Mouse (Mus musculus) spleen, postnatal 4 days (tissue): Measurements from ENCODE around the gene Anxa4.

Experiments used
- DNase-seq, 2 experiments: peaks; one replicate each; pipeline ENCODE4 v3.0.0; 2022; ENCODE audit warnings: low spot score in 2 of 2

Anxa4 gene

DNA sequence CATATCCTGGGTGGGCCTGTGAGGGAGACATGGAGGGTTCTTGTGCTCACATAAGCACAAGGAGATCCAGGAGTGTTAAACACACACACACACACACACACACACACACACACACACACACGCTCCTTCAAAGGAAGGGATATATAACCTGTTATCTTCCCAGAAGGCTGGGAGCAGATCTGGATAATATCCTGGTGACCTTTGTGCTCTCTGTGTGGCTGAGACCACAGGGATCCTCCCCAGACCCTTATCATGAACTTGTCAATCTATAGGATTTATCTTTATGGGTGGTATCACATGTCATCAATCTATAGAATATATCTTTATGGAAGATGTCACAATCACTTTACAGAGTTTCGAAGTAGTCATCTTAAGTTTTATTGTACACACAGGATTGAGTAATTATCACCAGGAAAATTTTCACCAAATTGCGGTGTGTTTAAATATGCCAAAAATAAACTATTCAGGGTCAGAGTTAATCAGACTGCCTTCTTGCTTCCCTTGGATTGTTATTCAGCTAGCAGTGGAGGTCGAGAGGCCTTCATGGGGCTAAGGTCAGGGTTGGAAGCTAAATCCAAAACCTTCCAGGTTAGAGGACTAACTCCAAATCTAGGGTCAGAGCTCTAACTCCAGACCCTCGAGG lies 40.4 kb downstream of the Anxa4 start:
- DNase-seq: no peak

DNA sequence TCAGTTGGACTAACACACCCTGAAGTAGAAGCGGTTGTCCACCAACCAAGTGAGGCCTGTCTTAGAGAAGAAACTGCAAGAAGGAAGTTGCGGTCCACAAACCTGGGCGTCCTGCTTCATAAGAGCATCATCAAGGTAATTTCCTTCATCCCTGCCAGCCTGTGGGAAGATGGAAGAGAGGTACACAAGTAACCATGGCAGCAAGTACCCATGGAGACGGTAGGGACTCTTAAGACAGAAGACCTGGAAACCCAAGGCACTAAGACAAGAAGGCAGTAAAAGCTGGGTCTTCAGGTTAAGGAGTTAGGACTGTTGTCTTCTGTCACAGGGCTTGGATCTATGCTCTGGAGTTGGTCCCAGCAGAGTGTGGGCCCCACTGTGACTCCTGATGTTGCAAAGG lies 42.4 kb downstream of the Anxa4 start:
- DNase-seq: no peak

DNA sequence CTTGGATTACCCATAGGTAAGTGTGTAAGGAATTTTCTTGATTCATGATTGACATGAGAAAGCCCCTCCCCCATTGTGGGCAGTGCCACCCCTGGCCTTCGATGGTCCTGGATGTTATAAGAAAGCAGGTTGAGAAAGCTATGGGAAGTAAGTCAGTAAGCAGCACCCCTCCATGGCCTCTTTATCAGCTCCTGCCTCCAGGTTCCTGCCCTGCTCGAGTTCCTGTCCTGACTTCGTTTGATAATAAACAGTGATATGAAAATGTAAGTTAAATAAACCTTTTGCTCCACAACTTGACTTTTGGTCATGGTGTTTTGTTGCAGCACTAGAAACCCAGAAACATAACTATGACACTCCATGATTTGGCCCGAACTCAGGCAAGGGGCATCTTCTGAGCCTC lies 43.6 kb downstream of the Anxa4 start:
- DNase-seq: no peak

DNA sequence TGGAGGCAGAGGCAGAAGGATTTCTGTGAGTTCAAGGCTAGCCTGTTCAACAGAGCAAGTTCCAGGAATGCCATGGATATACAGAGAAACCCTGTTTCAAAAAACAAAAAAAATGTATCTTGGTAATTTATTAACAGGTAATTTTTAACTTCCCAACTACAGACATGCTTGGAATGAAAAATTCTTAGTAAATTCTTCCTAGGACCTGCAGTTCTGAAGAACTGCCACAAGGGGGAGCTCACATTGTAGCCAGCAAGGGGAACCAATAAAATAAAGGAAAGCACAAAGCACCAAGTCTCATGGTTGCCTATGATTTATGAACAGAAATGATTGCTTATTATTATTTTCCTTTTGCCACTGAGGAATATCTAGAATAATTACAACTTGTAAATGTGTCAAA lies 46.2 kb downstream of the Anxa4 start:
- DNase-seq: peak in 1 of 2 experiments; percentile 27

DNA sequence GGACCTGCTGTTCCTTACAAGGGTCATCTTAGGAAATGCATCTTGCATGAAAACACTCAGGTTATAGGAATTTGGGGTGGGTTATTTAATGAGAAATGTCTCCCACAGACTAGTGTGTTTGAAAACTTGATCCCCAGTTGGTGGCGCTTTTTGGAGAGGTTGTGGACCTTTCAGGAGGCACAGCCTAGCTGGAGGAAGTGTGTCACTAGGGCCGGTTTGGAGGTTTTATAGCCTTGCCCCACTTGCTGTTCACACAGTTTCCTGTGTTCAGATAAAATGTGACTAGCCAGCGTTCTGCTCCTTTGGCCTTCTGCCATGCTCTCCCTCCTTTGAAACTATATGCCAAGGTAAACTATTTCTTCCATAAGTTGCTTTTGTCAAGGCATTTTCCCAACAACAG lies 52.7 kb downstream of the Anxa4 start:
- no peak for DNase-seq

DNA sequence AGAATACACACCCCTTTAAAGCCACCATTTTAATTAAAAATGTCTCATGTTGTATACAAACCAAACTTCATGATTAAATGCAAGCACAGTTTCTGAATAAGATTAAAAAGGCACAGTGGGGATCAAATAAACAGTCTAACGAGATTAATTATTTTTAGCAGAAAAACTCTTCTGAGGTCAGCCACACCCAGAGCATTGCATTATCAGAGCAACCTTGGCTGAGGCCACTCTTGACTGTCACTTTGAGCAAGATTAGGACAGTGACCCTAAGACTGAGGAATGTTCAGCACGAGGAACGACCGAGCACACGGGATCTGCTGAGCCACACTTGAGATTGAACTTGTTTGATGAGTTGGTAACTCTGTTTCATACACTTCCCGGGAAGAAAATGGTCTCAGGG lies 56.6 kb downstream of the Anxa4 start:
- no peak for DNase-seq

DNA sequence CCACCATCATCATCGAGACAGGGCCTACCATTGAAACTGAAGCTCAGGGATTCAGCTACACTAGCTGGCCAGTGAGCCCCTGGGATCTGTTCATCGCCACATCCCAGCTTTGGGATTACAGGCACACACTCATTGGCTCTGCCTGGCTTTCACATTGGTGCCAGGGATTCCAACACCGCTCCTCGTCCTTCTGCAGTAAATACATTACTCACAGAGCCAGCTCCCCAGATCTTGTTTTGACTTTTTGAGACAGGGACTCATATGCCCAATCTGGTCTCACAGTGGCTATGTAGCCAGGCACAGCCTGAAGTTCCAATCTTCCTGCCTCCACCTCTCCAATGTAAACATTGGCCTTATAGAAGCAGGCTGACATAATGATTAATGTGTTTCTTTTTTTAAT lies 57.1 kb downstream of the Anxa4 start:
- DNase-seq: no peak

DNA sequence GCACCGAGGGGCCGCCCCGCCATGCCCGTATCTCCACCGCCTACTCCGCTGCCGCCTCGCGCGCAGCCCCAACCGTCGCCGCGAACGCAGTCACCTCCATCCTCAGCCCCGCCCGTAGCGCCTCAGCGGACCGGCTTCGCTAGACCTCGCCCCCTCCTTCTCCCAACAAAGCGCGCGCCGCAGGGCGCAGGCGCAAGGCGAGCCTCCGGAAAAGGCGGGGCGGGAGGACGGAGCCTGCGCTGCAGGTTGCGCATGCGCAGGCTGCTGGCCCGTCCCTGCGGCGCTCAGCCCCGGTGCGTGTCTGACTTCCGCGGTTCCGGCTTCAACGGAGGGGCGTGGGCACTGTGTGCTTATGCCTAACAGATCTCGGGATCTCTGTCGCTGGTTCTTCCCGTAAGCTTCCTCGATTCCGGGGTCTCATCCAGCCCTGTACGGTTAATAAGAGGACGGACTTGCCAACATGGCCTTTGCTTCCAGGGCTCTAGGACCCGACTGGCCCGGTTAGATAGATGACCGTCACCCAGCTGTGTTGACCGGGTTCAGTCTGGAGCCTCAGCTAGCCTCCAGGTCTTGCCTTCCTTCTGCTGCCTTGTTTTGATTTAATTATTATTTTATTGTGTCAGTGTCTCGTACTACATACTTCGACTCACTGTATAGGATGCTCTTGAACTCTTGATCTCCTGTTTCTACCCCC lies 60.1 kb downstream of the Anxa4 start, which contains the start of gene Gmcl1:
Gmcl1 (minus strand) TSS at position 201 of the 694 bp plus-strand sequence.
- DNase-seq: peak; percentile 95 to 98

DNA sequence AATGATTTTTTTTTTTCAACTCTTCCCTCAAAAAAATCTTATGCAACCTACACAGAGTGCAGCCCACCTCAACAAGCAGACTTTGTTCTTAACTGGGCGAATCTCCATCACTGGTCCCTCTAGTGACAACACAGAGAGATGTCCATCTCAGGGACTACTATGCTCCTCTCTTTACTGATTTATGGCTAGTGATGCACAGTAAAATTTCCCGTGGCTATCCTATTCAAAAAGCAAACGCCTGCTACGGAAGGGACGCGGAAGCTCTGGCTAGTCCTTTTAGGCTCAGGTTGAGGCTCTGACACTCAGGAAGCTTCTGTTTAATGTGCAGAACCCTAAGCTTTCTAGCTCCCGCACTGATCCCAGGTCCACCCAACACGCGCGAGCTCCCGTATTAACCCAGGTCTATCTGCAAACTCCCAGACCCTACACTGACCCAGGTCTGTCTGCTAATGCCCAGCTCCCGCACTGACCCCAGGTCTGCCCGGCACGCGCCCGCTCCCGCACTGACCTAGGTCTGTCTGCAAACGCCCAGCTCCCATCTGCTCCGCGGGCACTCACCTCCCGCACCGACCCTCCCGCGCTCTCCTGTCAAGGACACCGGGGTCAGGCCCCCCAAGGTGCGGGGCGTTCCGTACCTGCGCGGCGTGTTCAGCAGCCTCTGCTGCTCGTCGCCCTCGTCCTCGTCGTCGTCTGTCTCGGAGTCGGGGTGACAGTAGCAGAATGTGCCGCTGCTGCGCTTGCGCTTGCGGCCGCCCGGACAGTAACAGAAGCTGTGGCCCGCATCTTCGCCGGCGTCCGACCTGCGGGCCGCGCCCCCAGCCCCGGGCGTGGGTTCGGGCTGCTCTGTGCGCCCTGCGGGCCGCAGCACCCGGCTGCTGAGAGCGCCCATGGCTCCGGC lies 60.9 kb downstream of the Anxa4 start:
- DNase-seq: peak; percentile 50 to 81

DNA sequence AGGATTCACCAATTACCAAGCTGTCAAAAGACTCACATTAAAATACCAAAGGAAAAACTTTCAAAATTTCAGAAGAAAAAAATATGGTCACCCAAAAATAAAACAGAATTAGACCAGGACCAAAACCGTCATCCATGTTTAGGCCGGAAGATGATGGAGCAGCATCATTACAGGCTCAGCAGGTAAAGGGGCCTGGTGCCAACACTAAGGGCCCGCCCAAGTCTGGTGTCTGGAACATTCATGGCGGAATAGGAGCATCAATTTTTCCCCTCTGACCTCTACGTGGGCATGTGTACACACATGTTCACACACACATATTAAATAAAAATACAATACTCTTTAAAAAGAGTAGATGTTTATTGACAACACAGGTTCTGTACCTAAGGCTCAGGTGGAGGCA lies 64.7 kb downstream of the Anxa4 start:
- DNase-seq: no peak

DNA sequence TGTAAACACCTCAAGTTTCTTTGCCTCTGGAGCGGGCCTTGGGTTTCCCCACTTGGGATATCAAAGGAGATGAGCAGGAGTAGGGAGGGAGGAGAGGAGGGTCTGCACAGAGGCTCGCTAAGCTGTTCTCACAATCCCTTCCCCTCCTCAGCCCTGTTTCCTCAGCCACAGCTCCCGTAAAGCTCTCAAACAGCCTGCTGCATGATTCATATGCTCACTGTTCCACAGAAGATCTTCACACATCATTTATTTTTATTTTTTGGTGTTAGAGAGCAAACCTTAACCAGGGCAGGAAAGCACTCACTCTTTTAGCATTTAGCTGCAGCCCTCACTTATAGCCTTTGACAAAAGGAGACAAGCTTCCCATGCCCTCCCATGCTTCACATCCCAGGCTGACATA lies 71.4 kb downstream of the Anxa4 start:
- no peak for DNase-seq

DNA sequence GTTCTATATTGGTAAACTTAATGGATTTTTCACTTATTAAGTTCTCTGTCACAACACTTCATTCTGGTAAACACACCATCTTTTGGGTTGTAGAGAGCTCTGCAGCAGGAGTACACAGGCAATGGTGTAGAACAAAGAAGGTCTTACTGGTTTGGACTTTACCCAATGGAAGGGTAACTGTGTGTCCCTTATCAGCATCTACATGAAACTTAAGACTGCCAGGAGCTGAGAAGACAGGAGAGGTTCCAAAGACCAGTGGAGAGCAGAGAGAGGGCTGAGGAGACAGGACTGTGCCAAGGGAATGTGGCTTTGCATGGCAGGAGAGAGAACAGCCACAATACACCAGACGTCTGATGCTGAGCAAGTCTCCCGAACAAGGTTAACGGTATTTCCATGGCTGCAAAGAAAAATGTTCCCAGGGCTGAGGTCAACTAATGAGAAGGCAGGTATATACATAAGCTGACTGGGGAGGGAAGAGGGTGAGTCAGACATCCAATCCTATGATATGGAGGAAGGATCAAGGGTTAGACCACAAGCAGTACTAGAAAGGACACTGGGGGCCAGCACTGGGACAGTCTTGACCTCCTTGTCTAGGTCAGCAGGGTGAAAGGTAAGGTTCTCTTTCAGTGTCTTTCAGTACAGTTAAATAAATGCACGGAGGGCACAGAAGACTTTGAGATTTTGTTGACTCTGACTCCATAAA lies 85.2 kb downstream of the Anxa4 start:
- no peak for DNase-seq

DNA sequence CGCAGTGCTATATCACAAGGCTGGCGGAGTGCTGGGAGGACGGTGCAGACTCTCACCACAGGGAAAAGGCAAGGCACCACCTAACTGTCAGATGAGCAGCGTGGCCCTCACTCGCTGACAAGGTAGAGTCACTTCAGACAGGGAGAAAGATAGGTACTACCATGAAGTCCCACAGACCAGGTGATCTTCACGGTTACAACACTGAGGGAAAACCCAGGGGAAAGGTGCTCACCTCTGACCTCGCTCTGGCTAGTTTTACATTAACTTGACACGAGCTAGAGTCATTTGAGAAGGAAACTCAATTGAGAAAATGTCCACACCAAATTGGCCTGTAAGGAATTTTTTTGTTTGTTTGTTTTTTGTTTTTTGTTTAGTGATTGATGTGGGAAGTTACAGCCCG lies 90.8 kb downstream of the Anxa4 start:
- DNase-seq: no peak

DNA sequence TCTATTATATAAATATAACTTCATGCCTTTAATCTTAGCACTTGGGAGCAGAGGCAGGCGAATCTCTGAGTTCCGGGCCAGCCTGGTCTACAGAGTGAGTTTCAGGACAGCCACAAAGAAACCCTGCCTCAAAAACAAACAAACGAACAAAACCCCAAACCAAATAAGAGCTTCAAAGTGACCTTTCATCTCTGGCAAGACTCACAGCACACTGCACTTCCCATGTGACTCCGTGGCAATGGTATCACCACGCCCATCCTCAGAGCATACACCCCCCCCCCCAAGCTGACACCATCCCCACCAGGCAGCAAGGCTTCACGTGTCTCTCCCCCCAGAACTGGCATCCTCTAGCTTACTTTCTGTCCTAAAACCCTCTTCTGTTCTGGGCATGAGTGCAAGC lies 95.5 kb downstream of the Anxa4 start:
- no peak for DNase-seq

DNA sequence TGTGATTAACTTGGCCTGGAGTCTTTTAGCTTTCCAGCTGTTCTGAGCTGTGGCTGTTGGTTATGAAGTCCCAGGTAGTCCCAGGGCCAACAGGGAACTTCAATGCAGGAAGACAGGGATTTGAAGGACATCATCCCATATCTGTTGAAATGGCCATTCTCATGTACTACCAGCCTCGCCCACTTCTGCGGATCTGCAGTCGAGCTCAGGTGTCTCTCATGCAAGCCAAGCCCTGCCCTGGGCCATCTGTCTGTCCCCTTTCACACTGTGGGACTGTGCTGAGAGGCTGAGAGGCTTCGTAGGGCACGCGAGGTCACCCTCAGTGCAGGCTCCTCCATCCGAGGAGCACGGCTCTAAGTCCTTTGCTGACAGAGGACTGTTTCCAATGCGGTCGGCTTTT lies 97.2 kb downstream of the Anxa4 start:
- DNase-seq: no peak

DNA sequence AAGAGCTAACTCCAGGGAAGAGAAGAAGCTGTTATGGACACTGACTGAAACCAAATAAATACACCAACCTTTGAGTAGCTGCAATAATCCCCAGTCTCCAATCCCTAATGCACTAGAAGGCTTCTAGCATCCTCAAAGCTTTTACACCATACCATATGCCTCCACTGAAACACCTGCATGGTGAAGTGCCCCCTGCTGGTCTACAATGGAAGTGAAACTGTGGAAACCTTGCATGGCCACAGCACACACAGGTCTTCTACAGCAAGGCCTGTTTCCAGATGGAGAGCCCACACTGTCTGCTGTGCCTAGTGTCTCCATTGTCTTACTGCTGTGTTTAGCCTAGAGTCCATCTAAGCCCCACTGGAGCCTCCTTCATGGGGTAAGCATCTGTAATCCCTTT lies 98.9 kb downstream of the Anxa4 start:
- peak; percentile 71 to 87 for DNase-seq

DNA sequence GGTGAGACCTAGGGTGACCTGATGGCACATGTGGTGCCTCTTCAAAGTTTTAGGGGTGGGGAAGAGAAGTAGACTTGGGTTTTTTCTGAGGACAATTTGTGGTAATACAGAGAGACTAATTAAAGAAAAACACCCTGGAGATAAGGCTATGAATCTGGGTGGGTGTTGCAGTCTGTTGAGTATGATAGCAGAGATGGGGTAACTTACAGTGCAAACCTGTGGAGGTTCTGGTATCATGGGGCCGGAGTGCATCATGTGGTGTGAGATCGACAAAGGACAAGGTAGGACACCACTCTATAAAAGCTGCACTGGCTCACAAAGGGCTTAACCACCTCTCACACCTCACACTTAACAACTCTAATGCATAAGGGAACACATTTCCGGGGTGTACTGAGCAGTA lies 103.7 kb downstream of the Anxa4 start:
- DNase-seq: no peak

DNA sequence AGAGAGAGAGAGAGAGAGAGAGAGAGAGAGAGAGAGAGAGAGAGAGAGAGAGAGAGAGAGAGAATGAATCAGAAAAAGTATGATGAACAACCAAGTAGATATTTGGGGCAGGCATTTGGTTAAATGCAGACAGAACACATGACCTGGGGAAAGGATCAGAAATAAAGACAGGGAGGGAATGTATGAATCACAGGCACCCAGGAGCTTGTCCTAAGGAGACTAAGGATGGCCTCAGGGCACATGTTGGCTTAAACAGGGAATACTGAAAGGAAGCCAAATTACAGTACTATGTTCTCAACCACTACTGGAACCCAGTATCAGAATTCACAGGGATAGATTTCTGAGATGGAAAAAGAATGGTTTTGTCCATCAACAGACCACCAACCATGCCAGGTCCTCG lies 106.4 kb downstream of the Anxa4 start:
- no peak for DNase-seq
